Mouse (Mus musculus) liver, embryonic 12.5 days (tissue): ENCODE measurements around the gene Nif3l1. TPM values are rescaled to one million over a fixed set of nuclear protein-coding genes. Genes with fewer than 3 reads are reported as not detected.
A peak's percentile ranks its signal among the peaks of the same experiment; 100 is the strongest.

Source experiments
- ATAC-seq: fragments of 200-750 bp; cut with Nextera tagmentation; 2 replicates; pipeline ENCODE4 v1.8.0; 2017; ENCODE audit warnings: moderate number of reproducible peaks, mild to moderate bottlenecking, moderate library complexity
- H3K27ac ChIP-seq: fragments of 300-500 bp; sonication (generic); 2 replicates; pipeline ENCODE4 v1.5.1; 2016; ENCODE audit warnings: mild to moderate bottlenecking
- H3K27me3 ChIP-seq: fragments of 300-500 bp; sonication (generic); replicated peaks from 2 replicates; pipeline ENCODE4 v1.6.1; 2016; ENCODE audit warnings: mild to moderate bottlenecking, moderate library complexity
- H3K36me3 ChIP-seq: fragments of 300-500 bp; sonication (generic); 2 replicates; pipeline ENCODE4 v1.6.1; 2016; ENCODE audit warnings: mild to moderate bottlenecking, moderate library complexity
- H3K4me1 ChIP-seq: fragments of 300-500 bp; sonication (generic); 2 replicates; pipeline ENCODE4 v1.6.1; 2016
- H3K4me2 ChIP-seq: fragments of 300-500 bp; sonication (generic); 2 replicates; pipeline ENCODE4 v1.6.1; 2016; ENCODE audit warnings: mild to moderate bottlenecking, moderate library complexity
- H3K4me3 ChIP-seq: fragments of 300-500 bp; sonication (generic); 2 replicates; pipeline ENCODE4 v1.5.1; 2016; ENCODE audit warnings: mild to moderate bottlenecking, moderate library complexity
- H3K9ac ChIP-seq: fragments of 300-500 bp; sonication (generic); 2 replicates; pipeline ENCODE4 v1.6.1; 2016; ENCODE audit warnings: mild to moderate bottlenecking, moderate library complexity
- H3K9me3 ChIP-seq: fragments of 300-500 bp; sonication (generic); replicated peaks from 2 replicates; pipeline ENCODE4 v1.6.1; 2016; ENCODE audit warnings: mild to moderate bottlenecking, moderate library complexity
- WGBS: fragments of 180-500 bp; shearing (Covaris S2); methylation state at CpG from one replicate; pipeline ENCODE4 v1.1.7; 2016; ENCODE audit not compliant: insufficient replicate concordance; 5-methylcytosine and 5-hydroxymethylcytosine counted together
- polyA plus RNA-seq: library from polyadenylated mRNA; unstranded; fragments of >200 nt; fragmentation: Nextera tagmentation; extraction: Ambion mirVana; gene quantifications from 2 replicates; pipeline ENCODE4 v1.2.1, GENCODE M21; 2016

Nif3l1 gene
- polyA plus RNA-seq, 1 experiment from 2014 or later, result 25.2 TPM

- Histone ChIP-seq H3K36me3 (peaks cover 51% of the 10 kb centered on the region), H3K27ac (peak within 1 kb of the TSS; percentile 94), H3K4me1 (peaks cover 32% of the 10 kb centered on the region), H3K4me2 (peak within 1 kb of the TSS; percentile 75), H3K4me3 (peak within 1 kb of the TSS; percentile 99), H3K9ac (peak within 1 kb of the TSS; percentile 97), H3K27me3 (no peaks in the 10 kb centered on the region), H3K9me3 (peaks cover 34% of the 10 kb centered on the region)
- WGBS, result under 1% methylated on average over 64 of the region's 64 CpGs
- ATAC-seq, result peak; percentile 94
Measured at GRCm38 (mm10) chr1:58504577-58505254, 59.8 kb downstream of the Nif3l1 start, which contains the start of gene Orc2. Gene Orc2, minus strand, starts transcription at chr1:58505109.

- H3K9me3 ChIP-seq, result peaks cover 34% of the 10 kb centered on the region
- no peak overlapping the region for H3K4me3 ChIP-seq
- H3K27me3 ChIP-seq, result no peaks in the 10 kb centered on the region
- ATAC-seq, result no peak
- H3K27ac ChIP-seq, result no peak overlapping the region
- no peak overlapping the region for H3K4me2 ChIP-seq
- H3K9ac ChIP-seq, result no peak overlapping the region
- H3K36me3 ChIP-seq, result peaks cover 31% of the 10 kb centered on the region
- 81% methylated on average over 3 of the region's 3 CpGs for WGBS
- peaks cover 22% of the 10 kb centered on the region for H3K4me1 ChIP-seq
Measured at GRCm38 (mm10) chr1:58507249-58507648, 62.3 kb downstream of the Nif3l1 start.

Other genes with a start within 250 kb of the Nif3l1 start
- gene Aox4, start 234.8 kb upstream of the Nif3l1 start, polyA plus RNA-seq, result 0.82 and 0.85 TPM in 2 replicates
- not detected in 2 replicates for gene Aox2, start 166.8 kb upstream of the Nif3l1 start, polyA plus RNA-seq
- gene Bzw1, start 52.3 kb upstream of the Nif3l1 start, polyA plus RNA-seq, result 225 and 229 TPM in 2 replicates
- 96.2 and 96.4 TPM in 2 replicates for gene Clk1, start 21.1 kb upstream of the Nif3l1 start, polyA plus RNA-seq
- 34.0 and 39.9 TPM in 2 replicates for gene Ppil3, start 335 bp downstream of the Nif3l1 start, polyA plus RNA-seq
- gene Orc2, start 60.0 kb downstream of the Nif3l1 start, polyA plus RNA-seq, result 55.9 and 62.2 TPM in 2 replicates
- 5.2 and 5.7 TPM in 2 replicates for gene Fam126b, start 141.2 kb downstream of the Nif3l1 start, polyA plus RNA-seq
- 128 and 143 TPM in 2 replicates for gene Ndufb3, start 141.2 kb downstream of the Nif3l1 start, polyA plus RNA-seq